Mouse (Mus musculus): ENCODE results near the gene Rpl10a.

DNA sequence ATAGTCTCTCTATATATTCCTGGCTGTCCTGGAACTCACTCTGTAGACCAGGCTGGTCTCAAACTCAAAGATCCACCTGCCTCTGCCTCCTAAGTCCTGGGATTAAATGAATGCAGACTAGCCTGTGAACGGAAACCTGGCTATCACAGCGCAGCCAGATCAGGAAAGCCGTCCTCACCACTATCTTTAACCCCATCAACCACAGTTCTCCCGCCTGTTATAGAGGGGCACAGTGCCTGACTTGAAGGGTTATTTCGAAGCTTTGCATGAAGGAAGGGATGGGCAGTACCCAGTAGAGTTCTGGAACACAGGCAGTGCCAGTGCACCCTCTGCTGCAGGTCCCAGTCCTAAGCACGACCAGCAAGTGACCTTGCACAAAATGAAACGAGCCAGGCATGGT is 36.9 kb upstream of the Rpl10a start:
- no peak for TF ChIP-seq CTCF (IDR thresholded peaks at IDR 0.05; ENCODE audit: low read depth, low read length)
- TF ChIP-seq POLR2A (IDR thresholded peaks at IDR 0.05; ENCODE audit: borderline replicate concordance, low read depth, low read length) = no peak
